ENCODE assay signal across 9 mouse cellular contexts in the genomic region with DNA sequence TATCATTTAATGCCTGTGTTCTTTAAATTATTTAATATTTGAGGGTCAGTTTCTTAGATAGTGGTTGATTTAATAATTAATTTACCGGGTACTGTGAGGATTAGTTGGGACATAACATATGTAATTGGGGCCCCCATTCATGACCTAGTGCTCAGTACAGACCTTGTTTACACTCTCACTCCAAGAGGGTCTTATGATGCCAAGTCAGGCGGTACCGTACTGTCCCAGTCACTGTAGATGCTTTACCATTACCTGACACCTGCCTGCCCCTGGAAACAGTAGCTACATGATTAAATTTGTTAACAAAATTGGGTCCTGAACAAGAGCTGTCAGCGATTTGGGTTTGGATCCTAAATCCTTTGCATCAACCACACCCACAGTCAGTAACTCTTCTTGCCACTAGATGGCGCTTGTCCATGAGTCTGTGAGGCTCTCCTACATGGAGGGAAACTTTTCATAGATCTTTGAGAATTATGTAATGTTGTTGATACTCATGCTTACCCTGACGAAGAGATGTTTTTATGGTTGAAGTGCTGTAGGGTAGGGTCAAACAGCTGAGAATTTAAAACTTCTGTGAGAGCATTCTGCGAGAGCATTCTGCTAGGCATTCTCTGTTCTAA. TPM values are rescaled to one million over a fixed set of nuclear protein-coding genes. Genes with fewer than 3 reads are reported as not detected.
DNase-seq lines count a peak whose midpoint lies in the region; ATAC-seq and TF ChIP-seq lines count a peak whose summit lies in the region.
"Had no signal": no experiment of that assay in that cellular context is flagged by ENCODE, and none has a peak within 500 bp of the region (broad histone marks: within the 10 kb centered on the region; RNA-seq: fewer than 3 reads in every experiment).

No protein-coding gene starts in this region.

- no peak overlapping the region for H3K9ac ChIP-seq in liver, embryonic 11.5 days (ENCODE audit: low read depth, low read length)
- H3K9ac ChIP-seq: embryonic facial prominence, embryonic 12.5 days had no signal

- no peak for TF ChIP-seq POLR2A in bone marrow, adult 2 months (IDR thresholded peaks at IDR 0.05; ENCODE audit: borderline replicate concordance, control insufficient read depth, low read depth, low read length)

- DNase-seq in heart, postnatal 14 days = peak; percentile 60 to 73
- DNase-seq in kidney, postnatal 14 days = peak; percentile 66
- peak; percentile 47 for DNase-seq in liver, embryonic 11.5 days (ENCODE audit: low spot score)
- DNase-seq in telencephalon, adult 2 months (ENCODE audit: low read depth, low spot score) = peak; percentile 60

- no peaks in the 10 kb centered on the region for H3K27me3 ChIP-seq in E14TG2a.4 (ENCODE audit: insufficient read depth, low read length)
- H3K27me3 ChIP-seq in liver, embryonic 11.5 days (replicated peaks; ENCODE audit: control insufficient read depth, insufficient read depth, low read length) = no peaks in the 10 kb centered on the region
- H3K27me3 ChIP-seq: embryonic facial prominence, embryonic 12.5 days had no signal

- no peaks in the 10 kb centered on the region for H3K4me1 ChIP-seq in E14TG2a.4 (replicated peaks; ENCODE audit: low read depth, low read length)
- peaks cover 1% of the 10 kb centered on the region; the same call in 1 of the 2 replicates for H3K4me1 ChIP-seq in bone marrow, adult 2 months (ENCODE audit: control insufficient read depth, insufficient read depth, low read length)
- peaks cover 5% of the 10 kb centered on the region; the same call in 1 of the 2 replicates for H3K4me1 ChIP-seq in liver, embryonic 11.5 days (replicated peaks; ENCODE audit: control insufficient read depth, insufficient read depth, low read length)

- peak; percentile 87 for TF ChIP-seq CTCF in E14TG2a.4 (conservative IDR thresholded peaks at IDR 0.05; ENCODE audit: low read length)
- peak; percentile 40 for TF ChIP-seq CTCF in bone marrow, adult 2 months (IDR thresholded peaks at IDR 0.05; ENCODE audit: control insufficient read depth, insufficient read depth, low read length)

- no peak overlapping the region for H3K27ac ChIP-seq in bone marrow, adult 2 months (ENCODE audit: control insufficient read depth, insufficient read depth, low read depth, low read length, poor library complexity)
- H3K27ac ChIP-seq in liver, embryonic 11.5 days (ENCODE audit: low read depth, low read length) = no peak overlapping the region
- H3K27ac ChIP-seq: embryonic facial prominence, embryonic 12.5 days had no signal

- no peak overlapping the region for H3K4me3 ChIP-seq in E14TG2a.4 (replicated peaks; ENCODE audit: low read length)
- no peak overlapping the region for H3K4me3 ChIP-seq in bone marrow, adult 2 months (replicated peaks; ENCODE audit: control insufficient read depth, low read depth, low read length)
- H3K4me3 ChIP-seq in liver, embryonic 11.5 days (ENCODE audit: low read depth, low read length) = no peak overlapping the region
- H3K4me3 ChIP-seq: embryonic facial prominence, embryonic 12.5 days had no signal

- 46% methylated on average over 7 of the region's 7 CpGs for WGBS in bone marrow, adult 2 months
- 43% methylated on average over 7 of the region's 7 CpGs for WGBS in liver, embryonic 11.5 days

- H3K36me3 ChIP-seq in E14TG2a.4 (ENCODE audit: insufficient read depth, low read length) = no peaks in the 10 kb centered on the region
- H3K36me3 ChIP-seq in liver, embryonic 11.5 days (ENCODE audit: control insufficient read depth, insufficient read depth, low read length) = no peaks in the 10 kb centered on the region
- H3K36me3 ChIP-seq: embryonic facial prominence, embryonic 12.5 days had no signal

- intact Hi-C loops in heart, postnatal 14 days (cut with DNase I) = loop anchor here (1.0 to 5.0 kb wide), 2 partner anchors 86 to 108 kb away; no protein-coding TSS in a partner anchor

- peak; percentile 89 for ATAC-seq in erythroblast, adult 5-6 weeks (replicated peaks; ENCODE audit: low FRiP score, poor library complexity, severe bottlenecking)
- peak; percentile 56 for ATAC-seq in liver, embryonic 11.5 days (replicated peaks; ENCODE audit: low FRiP score)
- peak; percentile 77 for ATAC-seq in monocyte, adult 5-6 weeks (replicated peaks; ENCODE audit: insufficient number of reproducible peaks, low FRiP score, low TSS enrichment, poor library complexity, severe bottlenecking)

- no peaks in the 10 kb centered on the region for H3K9me3 ChIP-seq in E14TG2a.4 (ENCODE audit: low read length)
- no peaks in the 10 kb centered on the region for H3K9me3 ChIP-seq in liver, embryonic 11.5 days (ENCODE audit: control insufficient read depth, low read length)
- H3K9me3 ChIP-seq: embryonic facial prominence, embryonic 12.5 days had no signal

- H3K4me2 ChIP-seq in liver, embryonic 11.5 days = no peak overlapping the region
- H3K4me2 ChIP-seq: embryonic facial prominence, embryonic 12.5 days had no signal

RNA-seq across cellular contexts. Expression of gene St7, which starts 33.2 kb away (rescaled TPM):
- 12.6 and 18.8 TPM in 2 replicates for polyA plus RNA-seq in bone marrow, adult 2 months (2011; ENCODE audit: insufficient read depth, insufficient read length, low replicate concordance, missing spikeins)
- 29.0 and 73.4 TPM in 2 replicates for total RNA-seq in erythroblast, adult 5-6 weeks (2015; ENCODE audit: low replicate concordance)
- total RNA-seq in erythroblast, adult 5-6 weeks (2017; ENCODE audit: low replicate concordance) = 73.5 and 90.6 TPM in 2 replicates
- 10 to 100 TPM; 19.0 to 19.3 TPM for total RNA-seq in heart, postnatal 14 days (2021)
- polyA plus RNA-seq in liver, embryonic 11.5 days (2014; fragmentation: Nextera tagmentation; extraction: Ambion mirVana) = 16.9 and 18.6 TPM in 2 replicates
- total RNA-seq in monocyte, adult 5-6 weeks (2017) = 5.4 to 24.1 TPM (median 6.7 TPM) in 3 replicates
